ENCODE assay signal across 8 mouse cellular contexts in the genomic region with DNA sequence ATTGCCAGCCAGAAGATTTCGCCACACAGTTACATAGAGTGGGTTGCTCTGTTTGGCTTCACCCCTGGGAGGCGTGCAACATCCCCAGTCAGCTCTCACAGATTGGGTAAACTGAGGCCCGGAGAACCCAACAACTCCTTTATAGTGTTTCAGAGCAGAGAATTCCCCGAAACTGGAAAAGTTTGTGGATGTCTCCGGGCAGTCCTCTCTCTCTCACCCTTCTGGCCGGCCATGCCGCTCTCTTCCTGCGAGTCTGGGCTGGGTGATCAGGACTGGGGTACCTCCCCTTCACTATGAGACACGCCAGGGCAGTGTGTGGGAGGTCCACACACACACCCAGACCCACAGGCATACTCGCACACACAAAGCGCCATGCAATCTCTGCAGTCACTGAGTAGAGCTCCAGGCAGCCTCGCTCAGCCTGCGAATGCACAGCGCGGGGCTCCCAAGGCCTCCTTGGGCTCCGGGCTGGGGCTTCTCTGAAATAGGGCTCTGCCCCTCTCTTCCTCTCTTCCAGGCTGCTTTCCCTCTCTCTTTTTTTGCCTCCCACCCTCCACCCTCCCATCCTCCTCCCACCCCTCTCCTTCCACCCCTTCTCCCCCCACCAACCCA. TPM values are rescaled to one million over a fixed set of nuclear protein-coding genes. Genes with fewer than 3 reads are reported as not detected.
DNase-seq lines count a peak whose midpoint lies in the region; ATAC-seq lines count a peak whose summit lies in the region.

No protein-coding gene starts in this region.

- H3K9ac ChIP-seq in hindbrain, embryonic 16.5 days (ENCODE audit: low read depth, low read length), result peak overlapping the region; percentile 81

- 2% methylated on average over 16 of the region's 16 CpGs for WGBS in hindbrain, embryonic 16.5 days

- DNase-seq in ZHBTc4 (ENCODE audit: low read depth, low spot score), result peak; percentile 46
- peak; percentile 64 to 65 for DNase-seq in cerebellum, postnatal 10 days
- peak; percentile 17 for DNase-seq in gastrocnemius, adult 18-20 months (ENCODE audit: low spot score)
- DNase-seq in left cerebral cortex, adult 8-10 months (ENCODE audit: low spot score in 2 of 2), result peak; percentile 35
- peak; percentile 57 to 70 for DNase-seq in lung, postnatal 4 days
- DNase-seq in right cerebral cortex, adult 18-20 months, result peak; percentile 61
- DNase-seq in urinary bladder, postnatal 36 days (ENCODE audit: low spot score in 2 of 2), result peak; percentile 28 to 48

- no peaks in the 10 kb centered on the region for H3K27me3 ChIP-seq in hindbrain, embryonic 16.5 days (replicated peaks; ENCODE audit: control insufficient read depth, insufficient read depth, low read length)

- peak overlapping the region; percentile 74 for H3K4me3 ChIP-seq in hindbrain, embryonic 16.5 days (ENCODE audit: low read length)

- 0 out of 2 replicates have a peak, but pooled peaks cover 3% of the 10 kb centered on the region for H3K9me3 ChIP-seq in hindbrain, embryonic 16.5 days (ENCODE audit: control insufficient read depth, low read length)

- peaks cover 29% of the 10 kb centered on the region for H3K4me1 ChIP-seq in hindbrain, embryonic 16.5 days (ENCODE audit: control insufficient read depth, insufficient read depth, low read depth, low read length)

- peak; percentile 75 for ATAC-seq in hindbrain, embryonic 16.5 days

- H3K36me3 ChIP-seq in hindbrain, embryonic 16.5 days (ENCODE audit: control insufficient read depth, insufficient read depth, low read length), result no peaks in the 10 kb centered on the region

- H3K27ac ChIP-seq in hindbrain, embryonic 16.5 days (ENCODE audit: low read depth, low read length), result peak overlapping the region; percentile 95

- H3K4me2 ChIP-seq in hindbrain, embryonic 16.5 days (ENCODE audit: low read length), result peak overlapping the region; percentile 87

RNA-seq across cellular contexts. Expression of a gene that starts 0.7 kb away (rescaled TPM):
- 1 to 10 TPM; 2.4 to 2.5 TPM for total RNA-seq in gastrocnemius, adult 18-20 months (2021)
- 57.4 and 68.0 TPM in 2 replicates for polyA plus RNA-seq in hindbrain, embryonic 16.5 days (2015; fragmentation: Nextera tagmentation; extraction: Ambion mirVana)
- total RNA-seq in left cerebral cortex, adult 8-10 months (2022), result 10 to 100 TPM; 43.1 to 54.8 (median 50.6) TPM

Comparison
In these comparisons a context has a peak if more than half of its experiments do, and no peak if none do; other contexts are left out.
1. Peak in every context shown above with its lines: DNase-seq, ATAC-seq, H3K4me3 ChIP-seq and H3K27ac ChIP-seq.
2. RNA of a gene that starts 0.7 kb away (total RNA-seq): 43.1 to 54.8 TPM in left cerebral cortex, adult 8-10 months; 2.4 to 2.5 TPM in gastrocnemius, adult 18-20 months; every median in the first group is over 10 times any median in the second.